Mouse (Mus musculus) frontal cortex, adult (tissue): ENCODE data around the gene Gm6217.
A peak's percentile ranks its signal among the peaks of the same experiment; 100 is the strongest.
"Not testable (repeated sequence)": the region's sequence is repeated elsewhere in the genome, so short reads cannot be mapped to it uniquely, and the experiment has no call there.

Experiments
- ATAC-seq: cut with Nextera tagmentation; 2 replicates; pipeline ENCODE4 v1.9.2; 2017; ENCODE audit warnings: mild to moderate bottlenecking, moderate library complexity, mixed read lengths; ENCODE audit not compliant: low TSS enrichment

Gm6217 gene

DNA sequence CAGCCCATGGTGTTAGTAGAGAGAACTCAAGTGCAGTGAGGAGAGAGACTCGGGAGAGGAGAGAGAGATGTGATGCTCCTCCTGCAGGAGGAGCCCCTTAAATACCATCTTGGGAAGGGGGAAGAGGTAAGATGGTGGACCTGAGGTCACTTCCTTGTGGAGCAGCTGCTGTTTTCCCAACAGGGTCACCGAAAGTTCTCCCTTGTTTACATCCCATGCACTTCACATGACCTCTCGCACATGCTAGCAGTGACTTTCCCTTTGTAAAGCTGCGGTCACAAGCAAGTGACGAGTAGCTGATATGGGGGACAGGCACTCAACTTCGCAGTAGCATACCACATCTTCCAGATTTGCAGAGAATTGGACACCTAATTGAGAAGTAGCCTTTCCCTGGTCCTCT is at the start of gene Gm6217:
Gm6217 (minus strand) TSS at position 74 of the 400 bp plus-strand sequence.
- not testable (repeated sequence) for ATAC-seq

DNA sequence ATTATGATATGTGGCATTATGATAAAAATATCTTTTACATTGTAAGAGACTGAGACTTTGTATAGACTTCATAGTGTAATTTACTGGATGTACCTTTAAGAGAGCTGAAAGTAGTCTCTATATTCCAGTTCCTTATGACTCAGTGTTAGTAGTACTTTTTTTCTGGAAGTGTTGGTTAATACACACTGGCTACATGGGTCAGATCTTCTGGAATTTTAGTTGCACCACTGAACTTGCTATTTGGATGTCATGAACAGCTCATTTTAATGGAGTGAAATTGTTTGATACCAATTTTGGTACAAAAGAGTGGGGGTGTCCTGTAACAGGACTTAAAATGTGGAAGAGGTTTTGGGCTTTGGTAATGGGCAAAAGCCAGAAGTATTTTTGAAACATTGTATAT is 46.6 kb upstream of the Gm6217 start:
- ATAC-seq = no peak

DNA sequence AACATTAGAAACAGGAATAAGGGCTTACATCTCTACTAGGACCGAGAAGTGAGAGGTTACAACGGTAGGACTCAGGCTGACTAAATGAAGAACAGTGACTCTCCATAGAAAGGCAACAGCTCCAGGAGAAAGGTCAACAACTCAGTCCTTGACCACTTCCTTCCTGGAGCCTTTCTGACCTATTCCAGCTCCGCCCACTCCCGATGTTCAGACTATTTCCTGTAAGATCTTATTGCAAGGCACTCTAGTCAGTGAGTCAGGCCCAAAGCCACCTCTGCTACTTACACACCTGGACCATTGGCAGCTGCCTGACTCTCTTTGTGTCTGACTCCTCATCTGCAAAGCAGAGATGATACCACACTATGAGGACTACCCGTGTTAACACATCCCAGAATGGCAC is 44.6 kb upstream of the Gm6217 start:
- no peak for ATAC-seq

DNA sequence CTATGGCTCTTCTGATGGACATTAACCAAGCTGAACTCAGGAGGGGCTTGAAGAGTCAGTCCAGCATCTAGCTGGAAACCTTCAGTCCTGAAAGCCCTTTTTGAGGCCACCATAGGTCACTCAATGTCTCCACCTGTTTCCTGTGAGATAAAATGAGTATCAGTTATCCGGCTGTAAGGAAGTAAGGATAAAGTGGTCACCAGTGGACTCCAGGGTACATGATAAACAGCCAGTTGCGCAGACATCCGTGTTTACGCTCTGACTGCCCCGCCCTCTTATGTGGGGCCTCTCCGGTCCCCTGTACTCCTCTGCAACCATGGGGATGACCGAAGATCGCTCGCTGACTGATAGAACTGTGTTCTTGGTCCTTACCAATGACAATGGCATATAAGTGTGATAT is 43.1 kb upstream of the Gm6217 start:
- ATAC-seq = no peak

DNA sequence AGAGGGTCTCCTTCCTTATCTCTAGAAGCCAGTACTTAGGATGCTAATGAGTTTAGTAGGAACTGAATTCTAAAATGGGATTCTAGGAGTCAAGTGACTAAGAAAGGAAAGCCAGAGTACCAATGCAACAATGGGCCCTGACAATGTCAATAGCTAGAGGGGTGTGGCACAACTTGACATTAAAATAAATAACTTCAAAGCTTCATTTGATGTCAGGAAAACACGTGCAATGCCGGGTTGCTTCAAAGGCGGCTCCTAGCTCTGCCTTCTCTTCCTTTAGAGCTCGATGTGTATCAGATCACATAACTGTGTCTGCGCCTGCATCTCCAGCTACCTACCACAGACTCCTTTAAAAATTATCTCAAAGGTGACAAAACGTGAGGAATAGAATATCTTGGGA is 42.7 kb upstream of the Gm6217 start:
- no peak for ATAC-seq

DNA sequence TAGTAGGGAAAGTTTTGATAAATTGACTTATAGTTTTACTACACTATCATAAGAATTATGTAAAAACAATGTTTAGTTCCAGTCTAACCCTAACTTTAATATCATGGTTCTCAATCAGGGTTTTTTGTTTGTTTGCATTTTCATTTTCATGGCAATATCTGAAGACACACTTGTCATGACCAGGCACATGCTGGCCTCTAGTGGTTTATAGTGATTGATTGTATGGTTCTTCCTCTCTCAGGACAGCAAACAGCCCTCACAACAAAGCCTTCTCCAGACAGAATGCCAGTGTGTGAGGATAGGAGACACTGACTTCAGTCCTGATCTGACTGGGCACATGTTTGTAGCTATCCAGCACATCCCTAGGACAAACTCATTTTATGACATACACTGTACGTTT is 42.0 kb upstream of the Gm6217 start:
- ATAC-seq = no peak

DNA sequence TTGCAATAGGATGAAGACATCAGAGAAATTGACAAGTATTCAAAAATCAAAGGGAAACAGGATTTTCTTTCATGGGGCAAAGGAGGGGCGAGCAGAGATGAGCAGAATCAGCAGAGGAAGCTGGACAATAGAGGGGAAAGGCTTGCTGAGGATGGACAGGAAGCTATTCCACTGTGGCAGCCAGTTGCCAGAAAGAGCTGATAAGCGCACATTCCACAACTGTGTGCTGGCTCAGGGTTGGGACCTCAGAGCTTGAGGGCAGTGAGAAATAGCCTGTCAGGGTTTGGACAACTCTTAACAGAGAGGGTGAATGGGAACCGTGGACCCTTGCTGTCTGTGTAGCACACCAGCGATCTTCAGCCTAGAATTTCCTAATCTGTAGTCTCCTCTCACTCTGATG is 40.8 kb upstream of the Gm6217 start:
- no peak for ATAC-seq

DNA sequence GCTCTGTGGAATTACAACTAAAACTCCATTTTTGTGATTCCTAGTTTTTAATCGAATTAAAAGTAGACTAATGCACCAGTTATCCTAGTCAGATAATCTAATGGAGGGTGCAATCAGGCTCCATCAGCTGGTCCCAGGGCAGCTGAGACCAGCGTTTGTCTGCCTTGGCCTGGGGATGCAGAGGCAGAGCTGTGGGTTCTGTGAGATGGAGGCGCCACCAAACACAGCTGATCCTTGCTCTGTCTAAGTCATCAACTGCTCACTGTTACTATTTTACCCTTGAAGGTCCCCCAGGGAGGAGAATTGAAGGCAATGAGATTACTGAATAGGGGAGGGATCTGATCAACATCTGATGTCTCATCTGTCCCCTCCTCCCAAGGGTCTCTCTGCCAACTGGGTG is 35.2 kb upstream of the Gm6217 start:
- no peak for ATAC-seq

DNA sequence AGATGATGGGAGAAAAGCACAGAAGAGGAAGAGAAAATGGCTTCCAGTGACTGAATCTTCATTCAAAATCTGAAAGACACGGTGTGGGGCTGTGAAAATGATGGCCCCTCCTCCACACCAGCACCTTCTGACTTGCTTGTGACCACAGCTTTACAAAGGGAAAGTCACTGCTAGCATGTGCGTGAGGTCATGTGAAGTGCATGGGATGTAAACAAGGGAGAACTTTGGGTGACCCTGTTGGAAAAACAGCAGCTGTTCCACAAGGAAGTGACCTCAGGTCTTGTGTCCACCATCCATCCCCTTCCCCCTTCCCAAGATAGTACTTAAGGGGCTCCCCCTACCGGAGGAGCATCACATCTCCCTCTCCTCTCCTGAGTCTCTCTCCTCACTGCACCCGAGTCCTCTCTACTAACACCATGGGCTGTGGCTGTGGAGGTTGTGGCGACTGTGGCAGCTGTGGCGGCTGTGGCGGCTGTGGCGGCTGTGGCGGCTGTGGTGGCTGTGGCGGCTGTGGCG is 28.7 kb upstream of the Gm6217 start, which contains the start of gene Gm47955:
Gm47955 (plus strand) TSS at position 417 of the 516 bp plus-strand sequence.
- ATAC-seq = no peak

DNA sequence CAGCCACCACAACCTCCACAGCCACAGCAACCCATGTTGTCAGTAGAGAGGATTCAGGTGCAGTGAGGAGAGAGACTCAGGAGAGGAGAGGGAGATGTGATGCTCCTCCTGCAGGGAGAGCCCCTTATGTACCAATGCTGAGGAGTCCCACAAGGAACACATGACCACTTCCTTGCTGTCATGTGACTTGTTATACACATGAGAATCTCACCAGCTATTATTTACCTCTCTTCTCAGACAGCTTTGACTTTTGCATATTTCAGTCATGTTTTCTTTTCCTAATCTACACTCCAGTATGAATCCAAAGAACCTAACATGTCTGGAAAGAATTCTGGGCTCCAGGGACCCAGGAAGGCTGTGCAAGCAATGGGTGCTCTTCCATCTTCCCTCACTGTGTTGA is 24.7 kb upstream of the Gm6217 start, which contains the start of gene Gm7544:
Gm7544 (minus strand) TSS at position 101 of the 400 bp plus-strand sequence.
- ATAC-seq = not testable (repeated sequence)

DNA sequence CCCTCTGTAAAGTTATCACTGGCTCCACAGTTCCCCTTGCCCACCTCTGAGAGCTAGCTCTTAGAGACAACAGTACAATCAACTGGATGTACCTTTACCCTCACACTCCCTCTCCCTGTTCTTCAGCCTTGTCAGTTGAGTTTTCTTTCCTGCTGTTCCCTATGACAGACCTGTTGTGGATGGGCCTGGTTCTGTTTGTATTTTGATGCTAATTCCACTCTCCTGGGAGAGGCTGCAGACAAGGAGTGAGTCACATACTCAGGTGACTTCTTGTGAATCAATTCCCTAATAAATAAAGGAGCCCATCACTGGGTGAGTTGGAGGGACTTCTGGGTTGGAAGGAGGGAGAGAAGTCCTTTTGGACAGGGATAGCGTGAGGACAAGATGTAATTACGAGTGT is 17.4 kb upstream of the Gm6217 start:
- ATAC-seq = no peak

DNA sequence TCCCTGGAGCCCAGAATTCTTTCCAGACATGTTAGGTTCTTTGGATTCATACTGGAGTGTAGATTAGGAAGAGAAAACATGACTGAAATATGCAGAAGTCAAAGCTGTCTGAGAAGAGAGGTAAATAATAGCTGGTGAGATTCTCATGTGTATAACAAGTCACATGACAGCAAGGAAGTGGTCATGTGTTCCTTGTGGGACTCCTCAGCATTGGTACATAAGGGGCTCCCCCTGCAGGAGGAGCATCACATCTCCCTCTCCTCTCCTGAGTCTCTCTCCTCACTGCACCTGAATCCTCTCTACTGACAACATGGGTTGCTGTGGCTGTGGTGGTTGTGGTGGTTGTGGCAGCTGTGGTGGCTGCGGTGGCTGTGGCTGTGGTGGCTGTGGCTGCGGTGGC is 14.8 kb upstream of the Gm6217 start:
- ATAC-seq = not testable (repeated sequence)

DNA sequence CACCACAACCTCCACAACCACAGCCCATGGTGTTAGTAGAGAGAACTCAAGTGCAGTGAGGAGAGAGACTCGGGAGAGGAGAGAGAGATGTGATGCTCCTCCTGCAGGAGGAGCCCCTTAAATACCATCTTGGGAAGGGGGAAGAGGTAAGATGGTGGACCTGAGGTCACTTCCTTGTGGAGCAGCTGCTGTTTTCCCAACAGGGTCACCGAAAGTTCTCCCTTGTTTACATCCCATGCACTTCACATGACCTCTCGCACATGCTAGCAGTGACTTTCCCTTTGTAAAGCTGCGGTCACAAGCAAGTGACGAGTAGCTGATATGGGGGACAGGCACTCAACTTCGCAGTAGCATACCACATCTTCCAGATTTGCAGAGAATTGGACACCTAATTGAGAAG is 12.1 kb upstream of the Gm6217 start, which contains the start of gene A030003K21Rik:
A030003K21Rik (minus strand) TSS at position 94 of the 400 bp plus-strand sequence.
- not testable (repeated sequence) for ATAC-seq

DNA sequence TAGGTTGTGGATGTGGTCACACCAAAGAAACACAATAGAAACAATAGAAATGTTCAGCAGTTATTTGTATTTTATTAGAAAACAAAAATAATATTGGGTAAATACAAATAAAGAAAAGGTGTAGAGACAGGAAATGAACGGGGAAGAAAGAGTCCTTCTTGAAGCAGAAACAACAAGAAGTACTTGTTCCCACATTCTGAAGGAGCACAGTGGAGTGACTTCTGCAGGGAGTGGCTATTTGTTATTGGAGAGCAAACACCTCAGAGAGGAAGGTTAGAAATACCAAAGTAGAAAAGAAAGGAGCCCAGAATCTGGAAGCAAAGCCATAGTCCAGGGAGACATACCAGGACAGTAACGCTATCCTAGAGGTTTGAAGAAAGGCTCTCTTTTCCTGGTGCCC is 11.3 kb upstream of the Gm6217 start:
- ATAC-seq = not testable (repeated sequence)

DNA sequence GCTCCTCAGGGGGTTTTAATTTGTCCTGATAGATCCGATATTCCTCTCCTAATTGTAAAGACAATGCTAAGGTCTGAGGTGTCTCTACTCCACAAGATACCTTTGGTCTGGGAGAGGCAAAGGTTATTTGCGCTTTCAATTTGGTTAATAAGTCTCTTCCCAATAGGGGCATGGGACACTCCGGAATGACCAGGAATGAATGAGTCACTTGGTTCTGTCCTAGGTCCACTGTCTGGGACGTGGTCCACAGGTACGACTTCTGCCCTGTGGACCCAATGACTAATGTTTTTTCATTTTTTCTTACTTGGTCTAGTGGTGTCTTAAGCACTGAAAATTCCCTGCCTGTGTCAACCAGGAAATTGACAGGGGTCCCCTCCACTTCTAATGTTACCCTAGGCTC is 7.5 kb upstream of the Gm6217 start:
- ATAC-seq = no peak

DNA sequence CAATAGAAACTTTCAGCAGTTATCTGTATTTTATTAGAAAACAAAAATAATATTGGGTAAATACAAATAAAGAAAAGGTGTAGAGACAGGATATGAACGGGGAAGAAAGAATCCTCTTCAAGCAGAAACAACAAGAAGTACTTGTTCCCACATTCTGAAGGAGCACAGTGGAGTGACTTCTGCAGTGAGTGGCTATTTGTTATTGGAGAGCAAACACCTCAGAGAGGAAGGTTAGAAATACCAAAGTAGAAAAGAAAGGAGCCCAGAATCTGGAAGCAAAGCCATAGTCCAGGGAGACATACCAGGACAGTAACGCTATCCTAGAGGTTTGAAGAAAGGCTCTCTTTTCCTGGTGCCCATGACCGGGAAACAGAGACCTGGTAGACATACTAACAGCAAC is 641 bp downstream of the Gm6217 start:
- ATAC-seq = not testable (repeated sequence)

DNA sequence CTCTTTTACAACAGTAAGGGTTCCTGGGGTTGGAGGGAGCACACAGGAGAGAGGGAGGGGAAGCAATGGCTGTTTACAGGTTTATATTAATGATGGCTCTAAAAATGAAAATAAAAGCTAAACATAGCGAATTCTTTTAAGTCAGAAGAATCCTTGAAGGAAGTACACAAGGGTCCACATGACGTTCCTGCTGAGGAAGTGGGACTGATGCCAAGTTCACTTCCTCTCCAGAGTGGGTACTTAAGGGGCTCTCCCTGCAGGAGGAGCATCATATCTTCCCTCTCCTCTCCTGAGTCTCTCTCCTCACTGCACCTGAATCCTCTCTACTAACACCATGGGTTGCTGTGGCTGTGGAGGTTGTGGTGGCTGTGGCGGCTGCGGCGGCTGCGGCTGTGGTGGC is 6.5 kb downstream of the Gm6217 start, which contains the start of gene A030014E15Rik:
A030014E15Rik (plus strand) TSS at position 268 of the 400 bp plus-strand sequence.
- no peak for ATAC-seq

DNA sequence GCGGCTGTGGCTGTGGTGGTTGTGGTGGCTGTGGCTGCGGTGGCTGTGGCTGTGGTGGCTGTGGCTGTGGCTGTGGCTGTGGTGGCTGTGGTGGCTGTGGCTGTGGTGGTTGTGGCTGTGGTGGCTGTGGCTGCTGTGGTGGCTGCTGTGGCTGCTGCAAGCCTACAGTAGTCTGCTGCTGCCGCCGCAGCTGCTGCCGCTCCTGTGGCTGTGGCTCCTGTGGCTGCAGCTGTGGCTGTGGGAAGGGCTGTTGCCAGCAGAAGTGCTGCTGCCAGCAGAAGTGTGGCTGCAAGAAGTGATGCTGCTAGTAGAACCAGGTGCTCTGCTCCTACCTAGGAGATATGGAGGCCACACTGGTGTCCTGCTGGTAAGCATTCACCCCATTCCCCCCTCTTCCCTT is 17.8 kb downstream of the Gm6217 start:
- not testable (repeated sequence) for ATAC-seq

DNA sequence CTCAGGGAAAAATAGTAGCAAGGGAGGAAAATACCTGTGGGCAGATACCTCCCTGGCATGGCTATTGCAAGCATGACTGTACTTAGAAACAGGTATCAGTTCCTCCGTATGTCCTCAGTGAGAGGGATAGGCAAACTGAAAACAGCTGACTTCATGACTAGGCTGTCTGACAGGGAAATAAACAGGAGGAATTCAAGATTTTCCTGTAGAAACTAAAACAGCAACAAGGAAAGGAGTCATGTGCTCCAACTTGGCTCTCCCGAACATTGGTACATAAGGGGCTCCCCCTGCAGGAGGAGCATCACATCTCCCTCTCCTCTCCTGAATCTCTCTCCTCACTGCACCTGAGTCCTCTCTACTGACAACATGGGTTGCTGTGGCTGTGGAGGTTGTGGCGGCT is 18.2 kb downstream of the Gm6217 start, which contains the start of gene A030005L19Rik:
A030005L19Rik (plus strand) TSS at position 301 of the 400 bp plus-strand sequence.
- no peak for ATAC-seq

DNA sequence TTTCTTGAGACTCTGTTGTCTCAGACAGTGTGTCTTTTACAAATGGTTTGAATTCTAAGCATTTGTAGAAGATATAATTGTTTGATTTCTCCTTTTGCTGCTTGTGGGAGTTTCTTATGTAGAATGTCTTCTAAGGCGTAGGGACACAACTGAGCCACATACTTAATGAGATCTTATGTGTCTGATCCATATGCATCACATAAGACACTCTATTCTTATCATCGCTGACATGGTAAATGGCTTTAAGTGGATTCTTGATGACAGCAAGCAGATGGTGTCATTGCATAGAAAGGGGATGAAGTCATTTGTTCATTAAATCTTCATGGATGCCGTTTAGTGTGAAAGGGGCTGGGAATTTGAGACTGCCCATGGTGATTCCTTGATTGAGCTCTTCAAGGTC is 25.3 kb downstream of the Gm6217 start:
- ATAC-seq = peak; percentile 53; the same call in 1 of the 2 replicates

DNA sequence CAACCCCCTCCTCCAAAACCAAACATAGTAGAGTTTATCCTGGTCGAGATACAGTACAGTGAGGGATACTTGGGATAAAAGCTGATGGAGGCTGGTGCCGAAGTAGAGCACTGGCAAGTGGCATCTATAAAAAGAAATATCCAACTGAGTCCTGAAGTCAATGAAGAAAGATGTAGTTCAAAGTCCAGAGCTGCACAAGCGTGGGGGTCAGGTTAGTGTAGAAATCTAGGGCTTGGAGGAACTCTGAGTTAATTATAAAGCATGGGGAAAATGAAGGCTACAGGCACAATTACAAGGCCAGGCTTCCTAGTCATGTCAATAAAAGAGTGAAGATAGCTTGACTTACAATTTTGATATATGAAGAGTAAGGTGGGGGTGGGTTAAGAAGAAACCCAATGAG is 30.0 kb downstream of the Gm6217 start:
- no peak for ATAC-seq

DNA sequence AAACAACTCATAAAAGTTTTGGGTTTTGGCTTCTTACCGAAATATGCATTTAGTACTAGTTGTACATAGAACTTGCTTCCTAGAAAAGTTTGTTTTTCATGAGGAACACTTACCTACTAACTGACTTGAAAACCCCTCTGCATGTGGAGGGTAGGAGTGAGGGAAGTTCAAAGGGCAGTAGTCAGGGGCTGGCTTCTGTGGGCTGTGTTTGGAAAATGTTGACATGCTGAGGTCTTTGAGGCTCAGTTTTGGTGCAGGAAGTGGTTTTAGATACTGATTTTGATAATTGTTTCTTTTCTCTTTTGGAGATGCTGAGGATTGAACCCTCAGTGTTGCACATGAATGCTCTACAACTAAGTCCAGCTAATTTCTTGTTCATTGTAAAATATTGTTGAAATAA is 30.6 kb downstream of the Gm6217 start:
- ATAC-seq = no peak

DNA sequence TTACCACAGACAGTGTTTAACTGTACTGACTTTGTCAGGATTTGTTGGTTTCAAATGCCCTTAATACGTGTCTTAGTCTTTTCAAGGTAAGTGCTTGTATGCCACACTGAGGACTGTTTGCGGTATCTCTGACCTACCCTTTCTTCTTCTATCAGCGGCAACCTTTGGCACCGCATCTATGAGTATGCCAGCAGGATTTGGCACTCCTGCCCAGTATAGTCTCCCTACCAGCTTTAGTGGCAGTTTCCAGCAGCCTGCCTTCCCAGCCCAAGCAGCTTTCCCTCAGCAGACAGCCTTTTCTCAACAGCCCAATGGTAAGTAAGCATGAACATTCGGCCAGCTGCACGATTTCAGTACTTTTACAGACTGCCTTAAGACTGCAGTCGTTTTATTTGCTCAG is 37.9 kb downstream of the Gm6217 start:
- no peak for ATAC-seq
